Comparison of ENCODE assay signal across 9 mouse cellular contexts in genomic region chr1:79759436-79759972, GRCm38 (mm10). TPM values are rescaled to one million over a fixed set of nuclear protein-coding genes. Genes with fewer than 3 reads are reported as not detected.
DNase-seq lines count a peak whose midpoint lies in the region; ATAC-seq and TF ChIP-seq lines count a peak whose summit lies in the region.
"Had no signal": no experiment of that assay in that cellular context is flagged by ENCODE, and none has a peak within 500 bp of the region (broad histone marks: within the 10 kb centered on the region; RNA-seq: fewer than 3 reads in every experiment).

No protein-coding gene starts in this region.

- ATAC-seq in heart, embryonic 15.5 days (replicated peaks; ENCODE audit: insufficient number of reproducible peaks, insufficient read depth, low FRiP score, low read depth) = no peak
- no peak for ATAC-seq in liver, embryonic 16.5 days (ENCODE audit: low read depth)

- no peaks in the 10 kb centered on the region for H3K9me3 ChIP-seq in heart, embryonic 15.5 days (replicated peaks)
- H3K9me3 ChIP-seq in liver, embryonic 16.5 days (replicated peaks; ENCODE audit: control insufficient read depth, low read length) = no peaks in the 10 kb centered on the region
- H3K9me3 ChIP-seq: heart, embryonic 10.5 days had no signal

- H3K27ac ChIP-seq in heart, embryonic 15.5 days = no peak overlapping the region
- peak overlapping the region; percentile 98 for H3K27ac ChIP-seq in embryonic fibroblast, embryonic 13.5 days (ENCODE audit: insufficient read depth, low read length)
- H3K27ac ChIP-seq in liver, embryonic 16.5 days (ENCODE audit: low read length) = no peak overlapping the region
- H3K27ac ChIP-seq: heart, embryonic 10.5 days had no signal

- H3K4me1 ChIP-seq in heart, embryonic 15.5 days (replicated peaks) = peaks cover 37% of the 10 kb centered on the region
- peaks cover 7% of the 10 kb centered on the region; the same call in 1 of the 2 replicates for H3K4me1 ChIP-seq in embryonic fibroblast, embryonic 13.5 days (ENCODE audit: control insufficient read depth, insufficient read depth, low read length)
- peaks cover 23% of the 10 kb centered on the region for H3K4me1 ChIP-seq in liver, embryonic 16.5 days (ENCODE audit: control insufficient read depth, low read depth, low read length)

- peak overlapping the region; percentile 12; the same call in 1 of the 2 replicates for H3K4me3 ChIP-seq in heart, embryonic 15.5 days
- H3K4me3 ChIP-seq in embryonic fibroblast, embryonic 13.5 days (ENCODE audit: insufficient read depth, low read length) = peak overlapping the region; percentile 25
- no peak overlapping the region for H3K4me3 ChIP-seq in liver, embryonic 16.5 days (ENCODE audit: low read depth, low read length)

- no peak for TF ChIP-seq CTCF in embryonic fibroblast, embryonic 13.5 days (IDR thresholded peaks at IDR 0.05; ENCODE audit: borderline replicate concordance, insufficient read depth, low read length)

- intact Hi-C loops in heart, postnatal 36 days (cut with DNase I) = loop anchor here (10.0 kb wide), 1 partner anchor 575 kb away; no protein-coding TSS in a partner anchor

- peak; percentile 86 for TF ChIP-seq POLR2A in embryonic fibroblast, embryonic 13.5 days (IDR thresholded peaks at IDR 0.05; ENCODE audit: low read depth, low read length)

- DNase-seq in heart, postnatal 36 days = no peak
- DNase-seq in 3134 (ENCODE audit: extremely low read depth, insufficient read length, low spot score) = peak; percentile 22
- DNase-seq in adrenal gland, postnatal 14 days = no peak
- DNase-seq in cerebellum, postnatal 4 days (ENCODE audit: low spot score in 2 of 2) = no peak
- DNase-seq in adrenal gland, postnatal 10 days = no peak

- no peaks in the 10 kb centered on the region for H3K36me3 ChIP-seq in heart, embryonic 15.5 days
- no peaks in the 10 kb centered on the region for H3K36me3 ChIP-seq in liver, embryonic 16.5 days (ENCODE audit: control insufficient read depth, insufficient read depth)
- H3K36me3 ChIP-seq: heart, embryonic 10.5 days had no signal

- H3K27me3 ChIP-seq in heart, embryonic 15.5 days = no peaks in the 10 kb centered on the region
- no peaks in the 10 kb centered on the region for H3K27me3 ChIP-seq in liver, embryonic 16.5 days (ENCODE audit: control insufficient read depth, insufficient read depth, low read depth, low read length)

- H3K9ac ChIP-seq in heart, embryonic 15.5 days = no peak overlapping the region
- no peak overlapping the region for H3K9ac ChIP-seq in liver, embryonic 16.5 days (ENCODE audit: low read depth, low read length)

- 75% methylated on average over 5 of the region's 5 CpGs for WGBS in heart, embryonic 15.5 days
- 71% methylated on average over 5 of the region's 5 CpGs for WGBS in liver, embryonic 16.5 days (ENCODE audit: insufficient replicate concordance)

- H3K4me2 ChIP-seq in heart, embryonic 15.5 days = peak overlapping the region; percentile 24; the same call in 1 of the 2 replicates
- H3K4me2 ChIP-seq in liver, embryonic 16.5 days (ENCODE audit: low read depth, low read length) = peak overlapping the region; percentile 6; the same call in 1 of the 2 replicates

RNA-seq across cellular contexts. Expression of gene Mrpl44, which starts 16.3 kb away (rescaled TPM):
- 46.6 and 47.6 TPM in 2 replicates for polyA plus RNA-seq in heart, embryonic 15.5 days (2015; fragmentation: Nextera tagmentation; extraction: Ambion mirVana)
- 10 to 100 TPM; 66.7 to 74.2 TPM for total RNA-seq in heart, postnatal 36 days (2021)
- 14.2 and 17.3 TPM in 2 replicates for polyA plus RNA-seq in embryonic fibroblast, embryonic 13.5 days (2011; ENCODE audit: insufficient read length, low read depth, missing spikeins)
- polyA plus RNA-seq in liver, embryonic 16.5 days (2015; fragmentation: Nextera tagmentation; extraction: Ambion mirVana) = 20.3 and 22.3 TPM in 2 replicates
- 48.7 and 51.3 TPM in 2 replicates for total RNA-seq in adrenal gland, postnatal 14 days (2021)
- 10 to 100 TPM; 54.3 to 59.4 TPM for total RNA-seq in adrenal gland, postnatal 10 days (2021)

RNA-seq across cellular contexts. Expression of gene Wdfy1, which starts 16.4 kb away (rescaled TPM):
- 32.0 and 32.2 TPM in 2 replicates for polyA plus RNA-seq in heart, embryonic 15.5 days (2015; fragmentation: Nextera tagmentation; extraction: Ambion mirVana)
- 10 to 100 TPM; 17.0 to 19.7 TPM for total RNA-seq in heart, postnatal 36 days (2021)
- 76.3 and 89.7 TPM in 2 replicates for polyA plus RNA-seq in embryonic fibroblast, embryonic 13.5 days (2011; ENCODE audit: insufficient read length, low read depth, missing spikeins)
- polyA plus RNA-seq in liver, embryonic 16.5 days (2015; fragmentation: Nextera tagmentation; extraction: Ambion mirVana) = 13.2 and 13.6 TPM in 2 replicates
- 36.5 and 41.0 TPM in 2 replicates for total RNA-seq in adrenal gland, postnatal 14 days (2021)
- 10 to 100 TPM; 35.4 to 40.8 TPM for total RNA-seq in adrenal gland, postnatal 10 days (2021)
